Mouse (Mus musculus): ENCODE data around the gene Zfp462. TPM values are rescaled to one million over a fixed set of nuclear protein-coding genes. Genes with fewer than 3 reads are reported as not detected.

The Zfp462 gene
- total RNA-seq, 2 experiments from 2014 or later = 50.5 to 58.9 TPM

- intact Hi-C loops (cut with DNase I) = loop anchor here (2.0 to 10.0 kb wide), 5 partner anchors 56 to 884 kb away; no protein-coding TSS in a partner anchor
- DNase-seq (ENCODE audit: low spot score in 2 of 2) = peak; percentile 41 to 60
Measured at GRCm38 (mm10) chr4:54948616-54949560, 4.0 kb downstream of the Zfp462 start.

GRCm38 (mm10) chr4:54949561-54949940 lies 4.7 kb downstream of the Zfp462 start:
- intact Hi-C loops (cut with DNase I) = loop anchor here (2.0 to 10.0 kb wide), 5 partner anchors 55 to 885 kb away; no protein-coding TSS in a partner anchor
- DNase-seq (ENCODE audit: low spot score in 2 of 2) = peak; percentile 36 to 57

- intact Hi-C loops (cut with DNase I) = no loop called here
- no peak for DNase-seq (ENCODE audit: low spot score in 2 of 2)
Measured at GRCm38 (mm10) chr4:54950136-54950535, 5.3 kb downstream of the Zfp462 start.

- intact Hi-C loops (cut with DNase I) = no loop called here
- DNase-seq (ENCODE audit: low spot score in 2 of 2) = no peak
Measured at GRCm38 (mm10) chr4:54950866-54951265, 6.0 kb downstream of the Zfp462 start.

- intact Hi-C loops (cut with DNase I) = no loop called here
- no peak for DNase-seq (ENCODE audit: low spot score in 2 of 2)
Measured at GRCm38 (mm10) chr4:54953657-54954395, 9.0 kb downstream of the Zfp462 start.

- intact Hi-C loops (cut with DNase I) = no loop called here
- DNase-seq (ENCODE audit: low spot score in 2 of 2) = peak in 1 of 2 experiments; percentile 25
Measured at GRCm38 (mm10) chr4:54954455-54954854, 9.6 kb downstream of the Zfp462 start.

GRCm38 (mm10) chr4:54960776-54961175 lies 15.9 kb downstream of the Zfp462 start:
- no peak for DNase-seq (ENCODE audit: low spot score in 2 of 2)
- intact Hi-C loops (cut with DNase I) = no loop called here

- DNase-seq (ENCODE audit: low spot score in 2 of 2) = no peak
- intact Hi-C loops (cut with DNase I) = no loop called here
Measured at GRCm38 (mm10) chr4:54962141-54962540, 17.3 kb downstream of the Zfp462 start.

- intact Hi-C loops (cut with DNase I) = no loop called here
- DNase-seq (ENCODE audit: low spot score in 2 of 2) = no peak
Measured at GRCm38 (mm10) chr4:54963551-54963950, 18.7 kb downstream of the Zfp462 start.

GRCm38 (mm10) chr4:54965169-54965695 lies 20.4 kb downstream of the Zfp462 start:
- intact Hi-C loops (cut with DNase I) = no loop called here
- DNase-seq (ENCODE audit: low spot score in 2 of 2) = peak in 1 of 2 experiments; percentile 8

- intact Hi-C loops (cut with DNase I) = loop anchor here (2.0 kb wide), 1 partner anchor 75 kb away; no protein-coding TSS in a partner anchor
- DNase-seq (ENCODE audit: low spot score in 2 of 2) = peak; percentile 67 to 91
Measured at GRCm38 (mm10) chr4:54966161-54966806, 21.4 kb downstream of the Zfp462 start.

- intact Hi-C loops (cut with DNase I) = loop anchor here (2.0 kb wide), 1 partner anchor 74 kb away; no protein-coding TSS in a partner anchor
- no peak for DNase-seq (ENCODE audit: low spot score in 2 of 2)
Measured at GRCm38 (mm10) chr4:54967166-54967565, 22.3 kb downstream of the Zfp462 start.

- intact Hi-C loops (cut with DNase I) = loop anchor here (2.0 kb wide), 1 partner anchor 73 kb away; no protein-coding TSS in a partner anchor
Measured at GRCm38 (mm10) chr4:54967721-54968120, 22.9 kb downstream of the Zfp462 start.

GRCm38 (mm10) chr4:54969671-54970295 lies 24.9 kb downstream of the Zfp462 start:
- intact Hi-C loops (cut with DNase I) = no loop called here
- DNase-seq (ENCODE audit: low spot score in 2 of 2) = no peak

More at GRCm38 (mm10) chr4:54967721-54968120, 22.9 kb downstream of the Zfp462 start:
- no peak for DNase-seq (ENCODE audit: low spot score in 2 of 2)

- DNase-seq (ENCODE audit: low spot score in 2 of 2) = no peak
- intact Hi-C loops (cut with DNase I) = no loop called here
Measured at GRCm38 (mm10) chr4:54971386-54971785, 26.5 kb downstream of the Zfp462 start.

GRCm38 (mm10) chr4:54972096-54972495 lies 27.2 kb downstream of the Zfp462 start:
- no peak for DNase-seq (ENCODE audit: low spot score in 2 of 2)
- intact Hi-C loops (cut with DNase I) = no loop called here

- no peak for DNase-seq (ENCODE audit: low spot score in 2 of 2)
- intact Hi-C loops (cut with DNase I) = no loop called here
Measured at GRCm38 (mm10) chr4:54972827-54973560, 28.1 kb downstream of the Zfp462 start.

- no peak for DNase-seq (ENCODE audit: low spot score in 2 of 2)
- intact Hi-C loops (cut with DNase I) = no loop called here
Measured at GRCm38 (mm10) chr4:54979771-54980472, 35.1 kb downstream of the Zfp462 start.

All from left cerebral cortex, postnatal 25 days (tissue).